18 mouse cellular contexts compared by ENCODE assay signal in genomic region chr11:67821560-67821959, GRCm38 (mm10). TPM values are rescaled to one million over a fixed set of nuclear protein-coding genes. Genes with fewer than 3 reads are reported as not detected.
A peak's percentile ranks its signal among the peaks of the same experiment; 100 is the strongest.
DNase-seq lines count a peak whose midpoint lies in the region; ATAC-seq and TF ChIP-seq lines count a peak whose summit lies in the region.
"Had no signal": no experiment of that assay in that cellular context is flagged by ENCODE, and none has a peak within 500 bp of the region (broad histone marks: within the 10 kb centered on the region; RNA-seq: fewer than 3 reads in every experiment).

No protein-coding gene starts in this region.

- no peak overlapping the region for H3K4me2 ChIP-seq in stomach, postnatal 0 days (replicated peaks; ENCODE audit: low read depth)
- no peak overlapping the region for H3K4me2 ChIP-seq in heart, embryonic 11.5 days

- WGBS in stomach, postnatal 0 days = 90% methylated on average over 6 of the region's 6 CpGs
- WGBS in heart, embryonic 11.5 days (ENCODE audit: insufficient replicate concordance) = 79% methylated on average over 6 of the region's 6 CpGs

- no peaks in the 10 kb centered on the region for H3K36me3 ChIP-seq in stomach, postnatal 0 days (ENCODE audit: control insufficient read depth, insufficient read depth, low read length)
- H3K36me3 ChIP-seq in heart, embryonic 11.5 days (ENCODE audit: control insufficient read depth, insufficient read depth, low read length) = no peaks in the 10 kb centered on the region
- H3K36me3 ChIP-seq: heart, embryonic 10.5 days had no signal

- no peak for TF ChIP-seq EP300 in stomach, postnatal 0 days (optimal IDR thresholded peaks at IDR 0.05)

- H3K4me3 ChIP-seq in stomach, postnatal 0 days (ENCODE audit: low read depth, low read length) = no peak overlapping the region
- H3K4me3 ChIP-seq in heart, embryonic 11.5 days (ENCODE audit: low read depth, low read length) = no peak overlapping the region
- H3K4me3 ChIP-seq: heart, embryonic 10.5 days had no signal

- ATAC-seq in stomach, postnatal 0 days (ENCODE audit: low FRiP score, low TSS enrichment) = peak; percentile 51; the same call in 1 of the 2 replicates
- ATAC-seq in heart, embryonic 11.5 days (replicated peaks; ENCODE audit: insufficient number of reproducible peaks, low FRiP score, low TSS enrichment) = no peak
- ATAC-seq: intestine, embryonic 16.5 days; liver, postnatal 0 days had no signal

- H3K9ac ChIP-seq in stomach, postnatal 0 days (ENCODE audit: low read length) = no peak overlapping the region
- H3K9ac ChIP-seq in heart, embryonic 11.5 days (ENCODE audit: low read depth, low read length) = no peak overlapping the region
- H3K9ac ChIP-seq: liver, postnatal 0 days had no signal

- no peaks in the 10 kb centered on the region for H3K4me1 ChIP-seq in stomach, postnatal 0 days (replicated peaks; ENCODE audit: control insufficient read depth, insufficient read depth)
- peaks cover 3% of the 10 kb centered on the region; the same call in 1 of the 2 replicates for H3K4me1 ChIP-seq in heart, embryonic 11.5 days (ENCODE audit: control insufficient read depth, insufficient read depth, low read length)

- H3K9me3 ChIP-seq in stomach, postnatal 0 days (ENCODE audit: control insufficient read depth, low read length) = no peaks in the 10 kb centered on the region
- no peaks in the 10 kb centered on the region for H3K9me3 ChIP-seq in heart, embryonic 11.5 days (replicated peaks; ENCODE audit: control insufficient read depth, low read length)
- H3K9me3 ChIP-seq: heart, embryonic 10.5 days had no signal

- DNase-seq in left cerebral cortex, postnatal 14 days (ENCODE audit: low spot score in 2 of 2) = peak; percentile 42 to 58
- DNase-seq in left cerebral cortex, adult 11 months (ENCODE audit: low spot score) = no peak
- peak; percentile 80 to 84 for DNase-seq in cerebellum, postnatal 10 days
- peak; percentile 51 to 60 for DNase-seq in layer of hippocampus, postnatal 36 days
- DNase-seq in stomach, postnatal 0 days (ENCODE audit: low spot score) = no peak
- DNase-seq in adrenal gland, postnatal 4 days (ENCODE audit: low spot score in 2 of 2) = no peak
- DNase-seq in ovary, postnatal 10 days (ENCODE audit: low spot score) = no peak
- DNase-seq: adrenal gland, adult 2 months; kidney, postnatal 14 days; liver, postnatal 0 days had no signal

- H3K27ac ChIP-seq in stomach, postnatal 0 days (replicated peaks) = no peak overlapping the region
- H3K27ac ChIP-seq in heart, embryonic 11.5 days (ENCODE audit: low read depth, low read length) = no peak overlapping the region
- H3K27ac ChIP-seq: heart, embryonic 10.5 days had no signal

- TF ChIP-seq CTCF in stomach, postnatal 0 days (IDR thresholded peaks at IDR 0.05; ENCODE audit: low read depth) = no peak

- H3K27me3 ChIP-seq in stomach, postnatal 0 days (ENCODE audit: control insufficient read depth, insufficient read depth, low read length) = no peaks in the 10 kb centered on the region
- no peaks in the 10 kb centered on the region for H3K27me3 ChIP-seq in heart, embryonic 11.5 days (ENCODE audit: control insufficient read depth, insufficient read depth, low read length)

- intact Hi-C loops in left cerebral cortex, postnatal 14 days (cut with DNase I) = loop anchor here (2.0 to 10.0 kb wide), 2 partner anchors 105 to 583 kb away; partner anchors contain the start of gene Ntn1

RNA-seq across cellular contexts. Expression of gene Dhrs7c, which starts 23.6 kb away (rescaled TPM):
- total RNA-seq in left cerebral cortex, postnatal 14 days (2021) = 1 to 10 TPM in 1 of 2 experiments, under 1 TPM in 1; 0.30 to 1.2 TPM
- not detected for total RNA-seq in layer of hippocampus, postnatal 36 days (2021)
- 0.28 TPM in 1 of 2 replicates, not detected in the other for polyA plus RNA-seq in stomach, postnatal 0 days (2015; fragmentation: Nextera tagmentation; extraction: Ambion mirVana)
- total RNA-seq in adrenal gland, postnatal 4 days (2021) = 1 to 10 TPM; 3.1 to 7.8 TPM
- polyA plus RNA-seq in heart, embryonic 11.5 days (2014; fragmentation: Nextera tagmentation; extraction: Ambion mirVana) = 0.39 and 0.86 TPM in 2 replicates
- total RNA-seq: adrenal gland, adult 2 months; CH12.LX; hematopoietic stem cell, adult 5-6 weeks had no signal
- polyA plus RNA-seq: adrenal gland, adult 2 months; heart, embryonic 10.5 days; limb, embryonic 11.5 days; liver, postnatal 0 days; spleen, adult 2 months had no signal

RNA-seq across cellular contexts. Expression of gene Gsg1l2, which starts 47.2 kb away (rescaled TPM):
- not detected for total RNA-seq in left cerebral cortex, postnatal 14 days (2021)
- total RNA-seq in layer of hippocampus, postnatal 36 days (2021) = not detected
- not detected in 2 replicates for polyA plus RNA-seq in stomach, postnatal 0 days (2015; fragmentation: Nextera tagmentation; extraction: Ambion mirVana)
- total RNA-seq in adrenal gland, postnatal 4 days (2021) = not detected
- polyA plus RNA-seq in heart, embryonic 11.5 days (2014; fragmentation: Nextera tagmentation; extraction: Ambion mirVana) = not detected in 2 replicates
- total RNA-seq: adrenal gland, adult 2 months; CH12.LX; hematopoietic stem cell, adult 5-6 weeks had no signal
- polyA plus RNA-seq: adrenal gland, adult 2 months; embryonic facial prominence, embryonic 14.5 days; heart, embryonic 10.5 days; limb, embryonic 11.5 days; liver, postnatal 0 days; spleen, adult 2 months had no signal

RNA-seq across cellular contexts. Expression of gene Glp2r, which starts 50.6 kb away (rescaled TPM):
- 1 to 10 TPM; 1.8 to 1.9 TPM for total RNA-seq in left cerebral cortex, postnatal 14 days (2021)
- 1 to 10 TPM; 1.9 to 2.7 TPM for total RNA-seq in layer of hippocampus, postnatal 36 days (2021)
- 0.50 and 0.56 TPM in 2 replicates for polyA plus RNA-seq in stomach, postnatal 0 days (2015; fragmentation: Nextera tagmentation; extraction: Ambion mirVana)
- under 1 TPM in 1 of 2 experiments, not detected in 1; 0.06 TPM for total RNA-seq in adrenal gland, postnatal 4 days (2021)
- 0.03 TPM in 1 of 2 replicates, not detected in the other for polyA plus RNA-seq in heart, embryonic 11.5 days (2014; fragmentation: Nextera tagmentation; extraction: Ambion mirVana)
- total RNA-seq: hematopoietic stem cell, adult 5-6 weeks had no signal
- polyA plus RNA-seq: adrenal gland, adult 2 months; embryonic facial prominence, embryonic 14.5 days had no signal

Comparison
In these comparisons a context has a peak if more than half of its experiments do, and no peak if none do; other contexts are left out.
1. DNase-seq: peak in left cerebral cortex, postnatal 14 days (2 of 2), cerebellum, postnatal 10 days (2 of 2) and layer of hippocampus, postnatal 36 days (2 of 2); none in left cerebral cortex, adult 11 months (single experiment), stomach, postnatal 0 days (single experiment), adrenal gland, postnatal 4 days (0 of 2) and ovary, postnatal 10 days (single experiment).